Mouse (Mus musculus): ENCODE data around the gene Olfr357. TPM values are rescaled to one million over a fixed set of nuclear protein-coding genes. Genes with fewer than 3 reads are reported as not detected.

The Olfr357 gene
- not detected for polyA plus RNA-seq (2012; fragmentation: generic; extraction: Trizol)

GRCm38 (mm10) chr2:36993527-36993926, at the start of gene Olfr357:
Olfr357 (plus strand) TSS chr2:36993827.

GRCm38 (mm10) chr2:37009235-37009634, 15.6 kb downstream of the Olfr357 start, which contains the start of gene Olfr358:
Olfr358 (minus strand) TSS chr2:37009335.

Other genes starting within 250 kb of the Olfr357 start
- gene Olfr348, start 209.6 kb upstream of the Olfr357 start, polyA plus RNA-seq (2012; fragmentation: generic; extraction: Trizol) = not detected
- not detected for gene Olfr50, start 203.3 kb upstream of the Olfr357 start, polyA plus RNA-seq (2012; fragmentation: generic; extraction: Trizol)
- gene Olfr3, start 176.8 kb upstream of the Olfr357 start, polyA plus RNA-seq (2012; fragmentation: generic; extraction: Trizol) = not detected
- not detected for gene Olfr350, start 147.5 kb upstream of the Olfr357 start, polyA plus RNA-seq (2012; fragmentation: generic; extraction: Trizol)
- not detected for gene Olfr351, start 131.2 kb upstream of the Olfr357 start, polyA plus RNA-seq (2012; fragmentation: generic; extraction: Trizol)
- gene Olfr352, start 125.4 kb upstream of the Olfr357 start, polyA plus RNA-seq (2012; fragmentation: generic; extraction: Trizol) = not detected
- gene Olfr353, start 100.9 kb upstream of the Olfr357 start, polyA plus RNA-seq (2012; fragmentation: generic; extraction: Trizol) = not detected
- not detected for gene Olfr354, start 88.1 kb upstream of the Olfr357 start, polyA plus RNA-seq (2012; fragmentation: generic; extraction: Trizol)
- not detected for gene Olfr355, start 64.9 kb upstream of the Olfr357 start, polyA plus RNA-seq (2012; fragmentation: generic; extraction: Trizol)
- gene Olfr356, start 56.7 kb upstream of the Olfr357 start, polyA plus RNA-seq (2012; fragmentation: generic; extraction: Trizol) = not detected
- not detected for gene Olfr358, start 15.5 kb downstream of the Olfr357 start, polyA plus RNA-seq (2012; fragmentation: generic; extraction: Trizol)
- not detected for gene Olfr360, start 71.9 kb downstream of the Olfr357 start, polyA plus RNA-seq (2012; fragmentation: generic; extraction: Trizol)
- not detected for gene Olfr361, start 95.5 kb downstream of the Olfr357 start, polyA plus RNA-seq (2012; fragmentation: generic; extraction: Trizol)
- gene Olfr362, start 124.1 kb downstream of the Olfr357 start, polyA plus RNA-seq (2012; fragmentation: generic; extraction: Trizol) = not detected
- not detected for gene Olfr364-ps1, start 145.5 kb downstream of the Olfr357 start, polyA plus RNA-seq (2012; fragmentation: generic; extraction: Trizol)
- not detected for gene Olfr365, start 194.4 kb downstream of the Olfr357 start, polyA plus RNA-seq (2012; fragmentation: generic; extraction: Trizol)
- gene Olfr366, start 217.7 kb downstream of the Olfr357 start, polyA plus RNA-seq (2012; fragmentation: generic; extraction: Trizol) = not detected